Mouse (Mus musculus) yolk sac, embryonic 10.5 days (tissue): ENCODE data around the gene Cyfip1.
"Not testable (repeated sequence)": the region's sequence is repeated elsewhere in the genome, so short reads cannot be mapped to it uniquely, and the experiment has no call there.

Experiments
- DNase-seq: peaks from one replicate; pipeline ENCODE4 v3.0.0-alpha.2; 2017; ENCODE audit warnings: low spot score

Gene Cyfip1

GRCm38 (mm10) chr7:55865750-55866416 lies 24.3 kb downstream of the Cyfip1 start:
- no peak for DNase-seq

GRCm38 (mm10) chr7:55868247-55868646 lies 26.7 kb downstream of the Cyfip1 start:
- no peak for DNase-seq

- DNase-seq = no peak
Measured at GRCm38 (mm10) chr7:55869220-55869619, 27.7 kb downstream of the Cyfip1 start.

GRCm38 (mm10) chr7:55870340-55871020 lies 28.9 kb downstream of the Cyfip1 start:
- no peak for DNase-seq

GRCm38 (mm10) chr7:55871476-55871875 lies 29.9 kb downstream of the Cyfip1 start:
- DNase-seq = no peak

- no peak for DNase-seq
Measured at GRCm38 (mm10) chr7:55874703-55875102, 33.2 kb downstream of the Cyfip1 start.

- no peak for DNase-seq
Measured at GRCm38 (mm10) chr7:55877721-55878120, 36.2 kb downstream of the Cyfip1 start.

GRCm38 (mm10) chr7:55880882-55881281 lies 39.3 kb downstream of the Cyfip1 start:
- no peak for DNase-seq

- no peak for DNase-seq
Measured at GRCm38 (mm10) chr7:55888603-55889002, 47.1 kb downstream of the Cyfip1 start.

- DNase-seq = no peak
Measured at GRCm38 (mm10) chr7:55889996-55890395, 48.5 kb downstream of the Cyfip1 start.

- DNase-seq = no peak
Measured at GRCm38 (mm10) chr7:55890731-55891130, 49.2 kb downstream of the Cyfip1 start.

- DNase-seq = no peak
Measured at GRCm38 (mm10) chr7:55891797-55892196, 50.3 kb downstream of the Cyfip1 start.

- DNase-seq = no peak
Measured at GRCm38 (mm10) chr7:55903766-55904165, 62.2 kb downstream of the Cyfip1 start.

- no peak for DNase-seq
Measured at GRCm38 (mm10) chr7:55905449-55905848, 63.9 kb downstream of the Cyfip1 start.

- DNase-seq = no peak
Measured at GRCm38 (mm10) chr7:55909519-55909918, 68.0 kb downstream of the Cyfip1 start.

GRCm38 (mm10) chr7:55910356-55910755 lies 68.8 kb downstream of the Cyfip1 start:
- DNase-seq = peak; percentile 25

- DNase-seq = peak; percentile 70
Measured at GRCm38 (mm10) chr7:55911371-55911770, 69.8 kb downstream of the Cyfip1 start.

GRCm38 (mm10) chr7:55912118-55912517 lies 70.6 kb downstream of the Cyfip1 start:
- DNase-seq = no peak

GRCm38 (mm10) chr7:55918365-55918764 lies 76.8 kb downstream of the Cyfip1 start:
- DNase-seq = not testable (repeated sequence)

GRCm38 (mm10) chr7:55927262-55927661 lies 85.7 kb downstream of the Cyfip1 start:
- no peak for DNase-seq

- no peak for DNase-seq
Measured at GRCm38 (mm10) chr7:55928649-55929048, 87.1 kb downstream of the Cyfip1 start.

- DNase-seq = peak; percentile 67
Measured at GRCm38 (mm10) chr7:55935025-55935424, 93.5 kb downstream of the Cyfip1 start.

GRCm38 (mm10) chr7:55938341-55938740 lies 96.8 kb downstream of the Cyfip1 start:
- no peak for DNase-seq

- DNase-seq = no peak
Measured at GRCm38 (mm10) chr7:55956054-55956453, 114.5 kb downstream of the Cyfip1 start.
